Mouse (Mus musculus) embryonic fibroblast, embryonic 13.5 days (primary cell): ENCODE data around the gene Hivep3.

ENCODE experiments used
- CTCF ChIP-seq: IDR thresholded peaks from 2 replicates; pipeline ENCODE4 v1.5.1; 2011; ENCODE audit warnings: mild to moderate bottlenecking, control low read depth, low read length, moderate library complexity, borderline replicate concordance; ENCODE audit not compliant: insufficient read depth
- POLR2A ChIP-seq: IDR thresholded peaks from 2 replicates; pipeline ENCODE4 v1.6.1; 2011; ENCODE audit warnings: low read depth, mild to moderate bottlenecking, control low read depth, low read length, moderate library complexity

DNA sequence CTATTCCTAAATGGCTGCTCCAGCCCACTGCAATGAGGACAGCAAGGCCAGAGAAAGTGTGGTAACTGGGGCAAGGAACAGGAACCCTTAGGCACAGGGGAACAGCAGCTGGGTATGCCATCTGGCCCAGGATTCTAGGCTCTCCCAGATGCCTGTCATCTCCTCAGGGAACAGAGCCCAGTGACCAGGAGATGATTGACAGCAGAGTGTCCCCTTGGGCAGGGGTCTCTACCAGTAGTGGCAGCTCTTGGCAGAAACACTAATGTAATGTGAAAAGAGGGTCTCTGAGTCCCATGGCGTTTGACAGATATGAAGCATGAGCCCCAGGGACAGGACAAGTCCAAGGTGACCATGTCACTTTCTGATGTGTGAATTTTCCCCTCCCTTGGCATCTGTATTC is 217.5 kb downstream of the Hivep3 start:
- TF ChIP-seq CTCF (no peak), POLR2A (no peak)
